Mouse (Mus musculus) lung, postnatal 0 days (tissue): ENCODE results near the gene BC049762. TPM values are rescaled to one million over a fixed set of nuclear protein-coding genes. Genes with fewer than 3 reads are reported as not detected.

Source experiments
- ATAC-seq: fragments of 200-750 bp; cut with Nextera tagmentation; 2 replicates; pipeline ENCODE4 v1.8.0; 2017; ENCODE audit warnings: moderate library complexity
- DNase-seq: peaks from one replicate; pipeline ENCODE4 v3.0.0-alpha.2; 2016; ENCODE audit warnings: low spot score
- H3K27ac ChIP-seq: fragments of 300-500 bp; sonication (generic); 2 replicates; pipeline ENCODE4 v1.5.1; 2014; ENCODE audit warnings: antibody characterized with exemption, mild to moderate bottlenecking, low read length, mixed read lengths
- H3K27me3 ChIP-seq: fragments of 300-500 bp; sonication (generic); replicated peaks from 2 replicates; pipeline ENCODE4 v1.6.1; 2014; ENCODE audit warnings: low read length, mixed read lengths; ENCODE audit not compliant: insufficient read depth
- H3K36me3 ChIP-seq: fragments of 300-500 bp; sonication (generic); 2 replicates; pipeline ENCODE4 v1.6.1; 2014; ENCODE audit warnings: low read length, mixed read lengths; ENCODE audit not compliant: insufficient read depth
- H3K4me1 ChIP-seq: fragments of 300-500 bp; sonication (generic); 2 replicates; pipeline ENCODE4 v1.6.1; 2014; ENCODE audit warnings: antibody characterized with exemption, low read depth, low read length, mixed read lengths; ENCODE audit not compliant: insufficient read depth
- H3K4me2 ChIP-seq: fragments of 300-500 bp; sonication (generic); replicated peaks from 2 replicates; pipeline ENCODE4 v1.6.1; 2014; ENCODE audit warnings: low read depth, mild to moderate bottlenecking, low read length, moderate library complexity, mixed read lengths
- H3K4me3 ChIP-seq: fragments of 300-500 bp; sonication (generic); 2 replicates; pipeline ENCODE4 v1.5.1; 2014; ENCODE audit warnings: low read depth, low read length
- H3K9ac ChIP-seq: fragments of 300-500 bp; sonication (generic); replicated peaks from 2 replicates; pipeline ENCODE4 v1.6.1; 2014; ENCODE audit warnings: low read depth, mild to moderate bottlenecking
- H3K9me3 ChIP-seq: fragments of 300-500 bp; sonication (generic); 2 replicates; pipeline ENCODE4 v1.6.1; 2016; ENCODE audit warnings: low read length, mixed read lengths
- CTCF ChIP-seq: IDR thresholded peaks from 2 replicates; pipeline ENCODE4 v1.5.1; 2016; ENCODE audit warnings: antibody characterized with exemption, mild to moderate bottlenecking
- EP300 ChIP-seq: IDR thresholded peaks from 2 replicates; pipeline ENCODE4 v1.6.1; 2016; ENCODE audit warnings: antibody characterized with exemption, mild to moderate bottlenecking, control low read depth
- WGBS: fragments of 180-500 bp; shearing (Covaris S2); extraction: QIAGEN DNeasy Blood & Tissue Kit; methylation state at CpG from one replicate; pipeline ENCODE4 v1.1.7; 2014; 5-methylcytosine and 5-hydroxymethylcytosine counted together
- polyA plus RNA-seq: library from polyadenylated mRNA; unstranded; fragments of >200 nt; fragmentation: Nextera tagmentation; extraction: Ambion mirVana; gene quantifications from 2 replicates; pipeline ENCODE4 v1.2.1, GENCODE M21; 2015

The BC049762 gene
- polyA plus RNA-seq: 0.71 and 0.72 TPM in 2 replicates

GRCm38 (mm10) chr11:51262342-51263285 lies at the start of gene BC049762:
Gene BC049762, minus strand, starts transcription at chr11:51263046.
- ATAC-seq: peak; percentile 97
- Histone ChIP-seq H3K9me3 (no peaks in the 10 kb centered on the region), H3K4me2 (peak within 1 kb of the TSS; percentile 84), H3K4me1 (peaks cover 8% of the 10 kb centered on the region; the same call in 1 of the 2 replicates), H3K27ac (peak within 1 kb of the TSS; percentile 94), H3K36me3 (no peaks in the 10 kb centered on the region), H3K9ac (peak within 1 kb of the TSS; percentile 96), H3K27me3 (no peaks in the 10 kb centered on the region), H3K4me3 (peak within 1 kb of the TSS; percentile 97)
- WGBS: 7% methylated on average over 56 of the region's 57 CpGs
- TF ChIP-seq CTCF (peak; percentile 60), EP300 (no peak)
- peak; percentile 99 for DNase-seq

GRCm38 (mm10) chr11:51311846-51312245 lies 49.0 kb upstream of the BC049762 start:
- Histone ChIP-seq H3K9ac (no peak overlapping the region), H3K27me3 (no peaks in the 10 kb centered on the region), H3K4me1 (no peaks in the 10 kb centered on the region), H3K9me3 (no peaks in the 10 kb centered on the region), H3K4me3 (no peak overlapping the region), H3K4me2 (no peak overlapping the region), H3K27ac (no peak overlapping the region), H3K36me3 (no peaks in the 10 kb centered on the region)
- TF ChIP-seq CTCF (no peak), EP300 (no peak)
- WGBS: 86% methylated on average over 8 of the region's 8 CpGs
- ATAC-seq (no peak), DNase-seq (no peak)

- peak; percentile 25 for DNase-seq
- H3K4me3 ChIP-seq: no peak overlapping the region
- H3K9me3 ChIP-seq: no peaks in the 10 kb centered on the region
- H3K27ac ChIP-seq: no peak overlapping the region
- no peak overlapping the region for H3K4me2 ChIP-seq
- TF ChIP-seq EP300 (no peak), CTCF (no peak)
- H3K27me3 ChIP-seq: no peaks in the 10 kb centered on the region
- no peaks in the 10 kb centered on the region for H3K4me1 ChIP-seq
- WGBS: 25% methylated on average over 5 of the region's 5 CpGs
- no peaks in the 10 kb centered on the region for H3K36me3 ChIP-seq
- no peak for ATAC-seq
- H3K9ac ChIP-seq: no peak overlapping the region
Observed at GRCm38 (mm10) chr11:51308306-51308705, 45.5 kb upstream of the BC049762 start.

- 61% methylated on average over 12 of the region's 12 CpGs for WGBS
- ATAC-seq (no peak), DNase-seq (no peak)
- Histone ChIP-seq H3K9ac (no peak overlapping the region), H3K4me1 (no peaks in the 10 kb centered on the region), H3K36me3 (no peaks in the 10 kb centered on the region), H3K4me3 (no peak overlapping the region), H3K4me2 (no peak overlapping the region), H3K27me3 (no peaks in the 10 kb centered on the region), H3K9me3 (no peaks in the 10 kb centered on the region), H3K27ac (no peak overlapping the region)
- no peak for TF ChIP-seq EP300
- TF ChIP-seq CTCF: no peak
Observed at GRCm38 (mm10) chr11:51303981-51304553, 41.2 kb upstream of the BC049762 start.

- no peak overlapping the region for H3K4me2 ChIP-seq
- ATAC-seq (no peak), DNase-seq (no peak)
- H3K4me3 ChIP-seq: no peak overlapping the region
- no peaks in the 10 kb centered on the region for H3K36me3 ChIP-seq
- H3K27ac ChIP-seq: no peak overlapping the region
- no peaks in the 10 kb centered on the region for H3K4me1 ChIP-seq
- no peaks in the 10 kb centered on the region for H3K9me3 ChIP-seq
- H3K9ac ChIP-seq: no peak overlapping the region
- H3K27me3 ChIP-seq: no peaks in the 10 kb centered on the region
- WGBS: 75% methylated on average over 5 of the region's 5 CpGs
- no peak for TF ChIP-seq EP300
- no peak for TF ChIP-seq CTCF
Observed at GRCm38 (mm10) chr11:51302396-51302795, 39.5 kb upstream of the BC049762 start.

- H3K27ac ChIP-seq: no peak overlapping the region
- H3K4me2 ChIP-seq: no peak overlapping the region
- 67% methylated on average over 4 of the region's 4 CpGs for WGBS
- H3K9ac ChIP-seq: no peak overlapping the region
- TF ChIP-seq EP300 (no peak), CTCF (no peak)
- no peaks in the 10 kb centered on the region for H3K4me1 ChIP-seq
- no peaks in the 10 kb centered on the region for H3K27me3 ChIP-seq
- H3K4me3 ChIP-seq: no peak overlapping the region
- no peak for DNase-seq
- no peak for ATAC-seq
- no peaks in the 10 kb centered on the region for H3K9me3 ChIP-seq
- no peaks in the 10 kb centered on the region for H3K36me3 ChIP-seq
Observed at GRCm38 (mm10) chr11:51298691-51299090, 35.8 kb upstream of the BC049762 start.
